Mouse (Mus musculus): ENCODE data around the gene Cd248.

- TF ChIP-seq ZC3H11A (IDR thresholded peaks at IDR 0.05; ENCODE audit: borderline replicate concordance, low read depth, low read length) = no peak
- TF ChIP-seq CHD2 (IDR thresholded peaks at IDR 0.05; ENCODE audit: low read depth, low read length) = peak; percentile 27; the same call in 1 of the 2 replicates
- TF ChIP-seq ZNF384 (IDR thresholded peaks at IDR 0.05; ENCODE audit: low read depth, low read length) = no peak
Observed at GRCm38 (mm10) chr19:5023621-5024479, 44.0 kb upstream of the Cd248 start, which contains the start of gene Slc29a2.

Measured in ES-E14 (cell line).